14 mouse cellular contexts compared by ENCODE assay signal in the genomic region with DNA sequence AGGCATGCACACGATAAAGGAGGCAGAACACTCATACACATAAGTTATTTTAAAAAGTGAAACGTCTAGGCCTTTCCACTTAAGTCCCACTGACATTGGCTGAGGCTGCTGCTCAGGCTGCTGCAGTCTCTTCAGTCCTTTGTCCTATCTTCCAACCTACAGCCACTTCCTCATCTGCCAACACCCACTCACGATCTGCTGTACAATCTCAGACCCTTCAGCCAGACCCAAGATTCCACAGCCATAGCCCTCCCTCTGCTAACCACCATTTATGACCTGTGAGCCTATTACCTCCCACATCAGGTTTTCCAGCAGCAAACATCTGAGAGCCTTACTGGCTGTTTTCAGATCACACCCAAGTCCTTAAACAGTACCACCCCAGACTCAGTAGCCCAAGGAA. TPM values are rescaled to one million over a fixed set of nuclear protein-coding genes. Genes with fewer than 3 reads are reported as not detected.
A peak's percentile ranks its signal among the peaks of the same experiment; 100 is the strongest.
DNase-seq lines count a peak whose midpoint lies in the region; ATAC-seq and TF ChIP-seq lines count a peak whose summit lies in the region.
"Had no signal": no experiment of that assay in that cellular context is flagged by ENCODE, and none has a peak within 500 bp of the region (broad histone marks: within the 10 kb centered on the region; RNA-seq: fewer than 3 reads in every experiment).

No protein-coding gene starts in this region.

- H3K9ac ChIP-seq in heart, adult 2 months (ENCODE audit: low read depth, low read length): 0 out of 2 replicates have a peak overlapping the region, but pooled peaks have one; percentile 20
- H3K9ac ChIP-seq in lung, embryonic 14.5 days: peak overlapping the region; percentile 5; the same call in 1 of the 2 replicates
- H3K9ac ChIP-seq in liver, embryonic 12.5 days: peak overlapping the region; percentile 23; the same call in 1 of the 2 replicates
- no peak overlapping the region for H3K9ac ChIP-seq in stomach, embryonic 16.5 days (ENCODE audit: low read length)
- no peak overlapping the region for H3K9ac ChIP-seq in neural tube, embryonic 15.5 days (replicated peaks)

- H3K27me3 ChIP-seq in heart, adult 2 months (ENCODE audit: control insufficient read depth, insufficient read depth, low read length): no peaks in the 10 kb centered on the region
- no peaks in the 10 kb centered on the region for H3K27me3 ChIP-seq in lung, embryonic 14.5 days (ENCODE audit: insufficient read depth, low read length)
- H3K27me3 ChIP-seq in liver, embryonic 12.5 days (replicated peaks): no peaks in the 10 kb centered on the region
- H3K27me3 ChIP-seq in stomach, embryonic 16.5 days (ENCODE audit: control insufficient read depth, insufficient read depth, low read length): no peaks in the 10 kb centered on the region
- H3K27me3 ChIP-seq in neural tube, embryonic 15.5 days (replicated peaks): no peaks in the 10 kb centered on the region

- peaks cover 5% of the 10 kb centered on the region; the same call in 1 of the 2 replicates for H3K79me2 ChIP-seq in heart, adult 2 months (replicated peaks; ENCODE audit: control insufficient read depth, insufficient read depth, low read length)

- DNase-seq in heart, adult 2 months: no peak
- no peak for DNase-seq in heart, postnatal 25 days (ENCODE audit: low spot score)
- no peak for DNase-seq in lung, embryonic 14.5 days
- no peak for DNase-seq in lung, adult 2 months
- DNase-seq in embryo, embryonic 10.5 days (ENCODE audit: low spot score): no peak
- DNase-seq: cerebellum, postnatal 25 days; left cerebral cortex, postnatal 4 days; lung, postnatal 4 days; spleen, adult 18-20 months; thymus, adult 18-20 months had no signal

- H3K36me3 ChIP-seq in heart, adult 2 months (ENCODE audit: control insufficient read depth, insufficient read depth, low read length): peaks cover 4% of the 10 kb centered on the region
- peaks cover 58% of the 10 kb centered on the region for H3K36me3 ChIP-seq in lung, embryonic 14.5 days (ENCODE audit: insufficient read depth)
- H3K36me3 ChIP-seq in liver, embryonic 12.5 days: peaks cover 51% of the 10 kb centered on the region
- H3K36me3 ChIP-seq in stomach, embryonic 16.5 days (ENCODE audit: control insufficient read depth, insufficient read depth, low read length): no peaks in the 10 kb centered on the region
- 0 out of 2 replicates have a peak, but pooled peaks cover 8% of the 10 kb centered on the region for H3K36me3 ChIP-seq in neural tube, embryonic 15.5 days

- H3K27ac ChIP-seq in heart, adult 2 months: no peak overlapping the region
- peak overlapping the region; percentile 56 for H3K27ac ChIP-seq in lung, embryonic 14.5 days (ENCODE audit: low read depth)
- H3K27ac ChIP-seq in liver, embryonic 12.5 days: peak overlapping the region; percentile 79
- 0 out of 2 replicates have a peak overlapping the region, but pooled peaks have one; percentile 1 for H3K27ac ChIP-seq in stomach, embryonic 16.5 days (ENCODE audit: low read length)
- no peak overlapping the region for H3K27ac ChIP-seq in neural tube, embryonic 15.5 days (replicated peaks)
- H3K27ac ChIP-seq: layer of hippocampus, adult 2 months had no signal

- intact Hi-C loops in heart, adult 2 months (cut with DNase I): no loop called here
- intact Hi-C loops in heart, postnatal 25 days (cut with DNase I): no loop called here

- peak overlapping the region; percentile 19; the same call in 1 of the 2 replicates for H3K4me2 ChIP-seq in lung, embryonic 14.5 days
- peak overlapping the region; percentile 54 for H3K4me2 ChIP-seq in liver, embryonic 12.5 days
- H3K4me2 ChIP-seq in stomach, embryonic 16.5 days (ENCODE audit: low read depth, low read length): no peak overlapping the region
- no peak overlapping the region for H3K4me2 ChIP-seq in neural tube, embryonic 15.5 days

- H3K4me3 ChIP-seq in heart, adult 2 months: no peak overlapping the region
- H3K4me3 ChIP-seq in lung, embryonic 14.5 days (ENCODE audit: low read depth, low read length): no peak overlapping the region
- no peak overlapping the region for H3K4me3 ChIP-seq in lung, adult 2 months (replicated peaks; ENCODE audit: extremely low read depth, low read depth, low read length)
- H3K4me3 ChIP-seq in liver, embryonic 12.5 days: no peak overlapping the region
- no peak overlapping the region for H3K4me3 ChIP-seq in stomach, embryonic 16.5 days (replicated peaks; ENCODE audit: low read length)
- H3K4me3 ChIP-seq in neural tube, embryonic 15.5 days (replicated peaks): no peak overlapping the region
- H3K4me3 ChIP-seq: layer of hippocampus, adult 2 months had no signal

- TF ChIP-seq EP300 in heart, adult 2 months (IDR thresholded peaks at IDR 0.05; ENCODE audit: insufficient read depth, low read depth, low read length): no peak

- no peak for TF ChIP-seq POLR2A in heart, adult 2 months (IDR thresholded peaks at IDR 0.05; ENCODE audit: insufficient read depth, low read depth, low read length)
- no peak for TF ChIP-seq POLR2A in lung, adult 2 months (IDR thresholded peaks at IDR 0.05; ENCODE audit: borderline replicate concordance, extremely low read depth, low read depth, low read length)

- 15% methylated on average over 3 of the region's 3 CpGs for WGBS in heart, adult 2 months
- WGBS in lung, embryonic 14.5 days: 19% methylated on average over 3 of the region's 3 CpGs
- WGBS in lung, adult 2 months: 7% methylated on average over 3 of the region's 3 CpGs
- 14% methylated on average over 3 of the region's 3 CpGs for WGBS in liver, embryonic 12.5 days (ENCODE audit: insufficient replicate concordance)
- whole genome bisulfite sequencing in stomach, embryonic 16.5 days: 38% methylated on average over 3 of the region's 3 CpGs
- WGBS in neural tube, embryonic 15.5 days: 59% methylated on average over 3 of the region's 3 CpGs

- ATAC-seq in lung, embryonic 14.5 days (ENCODE audit: insufficient read depth): no peak
- ATAC-seq in liver, embryonic 12.5 days: no peak
- no peak for ATAC-seq in stomach, embryonic 16.5 days (ENCODE audit: insufficient read depth, low FRiP score)
- ATAC-seq in neural tube, embryonic 15.5 days (ENCODE audit: low FRiP score): no peak

- no peak for TF ChIP-seq CTCF in heart, adult 2 months (IDR thresholded peaks at IDR 0.05)
- no peak for TF ChIP-seq CTCF in lung, embryonic 14.5 days (IDR thresholded peaks at IDR 0.05; ENCODE audit: low read depth)
- TF ChIP-seq CTCF in lung, adult 2 months (IDR thresholded peaks at IDR 0.05; ENCODE audit: insufficient read depth, low read length): no peak

- H3K9me3 ChIP-seq in lung, embryonic 14.5 days (ENCODE audit: low read depth, low read length): no peaks in the 10 kb centered on the region
- no peaks in the 10 kb centered on the region for H3K9me3 ChIP-seq in liver, embryonic 12.5 days (replicated peaks)
- H3K9me3 ChIP-seq in stomach, embryonic 16.5 days (replicated peaks; ENCODE audit: control insufficient read depth, low read length): no peaks in the 10 kb centered on the region
- H3K9me3 ChIP-seq in neural tube, embryonic 15.5 days (replicated peaks): no peaks in the 10 kb centered on the region

- H3K4me1 ChIP-seq in heart, adult 2 months (ENCODE audit: control insufficient read depth, insufficient read depth, low read length): peaks cover 29% of the 10 kb centered on the region
- H3K4me1 ChIP-seq in lung, embryonic 14.5 days (ENCODE audit: insufficient read depth): peaks cover 38% of the 10 kb centered on the region
- H3K4me1 ChIP-seq in lung, adult 2 months (ENCODE audit: control insufficient read depth, insufficient read depth, low read length): peaks cover 25% of the 10 kb centered on the region
- H3K4me1 ChIP-seq in liver, embryonic 12.5 days: peaks cover 99% of the 10 kb centered on the region
- peaks cover 78% of the 10 kb centered on the region for H3K4me1 ChIP-seq in stomach, embryonic 16.5 days (ENCODE audit: control insufficient read depth, insufficient read depth, low read length)
- peaks cover 82% of the 10 kb centered on the region for H3K4me1 ChIP-seq in neural tube, embryonic 15.5 days

RNA-seq across cellular contexts. Expression of gene Tet3, which starts 9.4 kb away (rescaled TPM):
- 10 to 100 TPM; 13.7 to 23.6 TPM for total RNA-seq in heart, adult 2 months (2021)
- 6.2 and 7.6 TPM in 2 replicates for polyA plus RNA-seq in heart, adult 2 months (2012; rRNA removed)
- 10 to 100 TPM; 32.6 to 40.8 TPM for total RNA-seq in heart, postnatal 25 days (2021)
- polyA plus RNA-seq in lung, embryonic 14.5 days (2014; fragmentation: Nextera tagmentation; extraction: Ambion mirVana): 34.4 and 36.9 TPM in 2 replicates
- 16.0 and 22.4 TPM in 2 replicates for polyA plus RNA-seq in lung, adult 2 months (2012; rRNA removed)
- polyA plus RNA-seq in liver, embryonic 12.5 days (2016; fragmentation: Nextera tagmentation; extraction: Ambion mirVana): 12.1 and 14.8 TPM in 2 replicates
- polyA plus RNA-seq in stomach, embryonic 16.5 days (2015; fragmentation: Nextera tagmentation; extraction: Ambion mirVana): 34.5 and 44.2 TPM in 2 replicates
- 57.9 and 58.9 TPM in 2 replicates for polyA plus RNA-seq in neural tube, embryonic 15.5 days (2015; fragmentation: Nextera tagmentation; extraction: Ambion mirVana)

RNA-seq across cellular contexts. Expression of gene Dguok, which starts 57.3 kb away (rescaled TPM):
- 10 to 100 TPM; 32.4 to 33.7 TPM for total RNA-seq in heart, adult 2 months (2021)
- polyA plus RNA-seq in heart, adult 2 months (2012; rRNA removed): 48.1 and 67.3 TPM in 2 replicates
- 10 to 100 TPM; 32.8 to 35.2 TPM for total RNA-seq in heart, postnatal 25 days (2021)
- 69.7 and 71.1 TPM in 2 replicates for polyA plus RNA-seq in lung, embryonic 14.5 days (2014; fragmentation: Nextera tagmentation; extraction: Ambion mirVana)
- 54.9 and 55.5 TPM in 2 replicates for polyA plus RNA-seq in lung, adult 2 months (2012; rRNA removed)
- 28.2 and 30.4 TPM in 2 replicates for polyA plus RNA-seq in liver, embryonic 12.5 days (2016; fragmentation: Nextera tagmentation; extraction: Ambion mirVana)
- polyA plus RNA-seq in stomach, embryonic 16.5 days (2015; fragmentation: Nextera tagmentation; extraction: Ambion mirVana): 69.5 and 79.1 TPM in 2 replicates
- 74.3 and 74.4 TPM in 2 replicates for polyA plus RNA-seq in neural tube, embryonic 15.5 days (2015; fragmentation: Nextera tagmentation; extraction: Ambion mirVana)

Comparison
In these comparisons a context has a peak if more than half of its experiments do, and no peak if none do; other contexts are left out.
1. H3K27ac ChIP-seq: peak in lung, embryonic 14.5 days (single experiment), liver, embryonic 12.5 days (single experiment) and stomach, embryonic 16.5 days (single experiment); none in heart, adult 2 months (single experiment) and neural tube, embryonic 15.5 days (single experiment).
2. H3K9ac ChIP-seq: peak in heart, adult 2 months (single experiment), lung, embryonic 14.5 days (single experiment) and liver, embryonic 12.5 days (single experiment); none in stomach, embryonic 16.5 days (single experiment) and neural tube, embryonic 15.5 days (single experiment).
3. H3K4me2 ChIP-seq: peak in lung, embryonic 14.5 days (single experiment) and liver, embryonic 12.5 days (single experiment); none in stomach, embryonic 16.5 days (single experiment) and neural tube, embryonic 15.5 days (single experiment).